Mouse (Mus musculus): ENCODE data around the gene Olfr10. TPM values are rescaled to one million over a fixed set of nuclear protein-coding genes. Genes with fewer than 3 reads are reported as not detected.
A peak's percentile ranks its signal among the peaks of the same experiment; 100 is the strongest.
"Not testable (repeated sequence)": the region's sequence is repeated elsewhere in the genome, so short reads cannot be mapped to it uniquely, and the experiment has no call there.

The Olfr10 gene
- polyA plus RNA-seq, 1 experiment from 2014 or later, result not detected

DNA sequence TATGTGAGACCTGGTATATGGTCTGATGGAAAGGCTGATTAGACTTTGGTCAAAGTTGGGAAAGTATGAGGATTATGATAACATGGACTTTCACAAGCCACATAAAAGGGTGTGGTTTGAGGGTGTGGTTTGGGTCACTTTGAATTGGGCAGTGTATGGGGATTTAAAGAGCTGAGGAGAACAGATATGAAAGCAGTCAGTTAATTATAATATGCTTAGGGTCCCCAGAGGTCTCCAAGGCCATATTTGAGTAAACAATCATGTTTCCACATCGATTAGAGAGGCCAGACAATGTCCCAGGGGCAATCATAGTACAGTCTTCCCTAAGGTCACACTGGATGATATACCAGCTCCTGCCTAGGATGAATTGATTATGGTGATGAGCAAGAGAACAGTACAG, 19.6 kb upstream of the Olfr10 start, which contains the start of gene Olfr1392:
TSS of gene Olfr1392 (plus strand) at position 301 of the 400 bp plus-strand sequence.
- not testable (repeated sequence) for H3K9ac ChIP-seq (replicated peaks; ENCODE audit: low read length); H3K4me2 ChIP-seq (ENCODE audit: low read length)
- WGBS, result 54% methylated on average over 1 of the region's 1 CpGs

DNA sequence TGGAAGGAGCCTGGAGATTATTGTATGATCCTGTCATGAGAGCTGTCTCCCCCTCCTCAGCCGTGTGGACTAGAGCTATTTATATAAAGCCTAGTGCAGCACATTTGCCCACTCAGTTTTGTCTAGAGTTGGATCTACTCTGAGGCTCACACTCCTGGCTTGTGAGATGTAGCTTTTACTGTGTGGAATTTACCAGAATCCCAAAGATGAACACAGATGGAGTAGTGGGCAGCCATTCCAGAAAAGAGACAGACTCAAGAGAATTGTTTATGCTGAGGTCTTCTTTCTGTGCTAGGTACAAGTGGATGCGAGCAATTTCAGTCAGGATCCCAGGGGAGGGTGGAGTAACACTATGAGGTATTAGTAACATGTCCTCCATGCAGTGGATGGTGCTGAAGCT, 17.3 kb upstream of the Olfr10 start:
- no peaks in the 10 kb centered on the region for H3K27me3 ChIP-seq (ENCODE audit: control insufficient read depth, insufficient read depth, low read length)
- H3K9ac ChIP-seq (replicated peaks; ENCODE audit: low read length), result no peak overlapping the region
- H3K9me3 ChIP-seq (ENCODE audit: control insufficient read depth, low read length), result 0 out of 2 replicates have a peak, but pooled peaks cover 3% of the 10 kb centered on the region
- ATAC-seq (ENCODE audit: low FRiP score, low TSS enrichment) (no peak), DNase-seq (no peak)
- WGBS, result 89% methylated on average over 2 of the region's 2 CpGs
- H3K4me1 ChIP-seq (ENCODE audit: control insufficient read depth, insufficient read depth, low read length), result no peaks in the 10 kb centered on the region
- no peak overlapping the region for H3K4me2 ChIP-seq (ENCODE audit: low read length)
- H3K4me3 ChIP-seq (replicated peaks; ENCODE audit: low read depth, low read length), result no peak overlapping the region
- no peaks in the 10 kb centered on the region for H3K36me3 ChIP-seq (ENCODE audit: control insufficient read depth, insufficient read depth, low read length)
- H3K27ac ChIP-seq (replicated peaks; ENCODE audit: low read depth, low read length), result no peak overlapping the region

More for the DNA sequence above, 19.6 kb upstream of the Olfr10 start, which contains the start of gene Olfr1392:
- H3K4me3 ChIP-seq (replicated peaks; ENCODE audit: low read depth, low read length); H3K27me3 ChIP-seq (ENCODE audit: control insufficient read depth, insufficient read depth, low read length); H3K9me3 ChIP-seq (ENCODE audit: control insufficient read depth, low read length); H3K4me1 ChIP-seq (ENCODE audit: control insufficient read depth, insufficient read depth, low read length); H3K36me3 ChIP-seq (ENCODE audit: control insufficient read depth, insufficient read depth, low read length); ATAC-seq (ENCODE audit: low FRiP score, low TSS enrichment); DNase-seq; H3K27ac ChIP-seq (replicated peaks; ENCODE audit: low read depth, low read length): not testable (repeated sequence)

DNA sequence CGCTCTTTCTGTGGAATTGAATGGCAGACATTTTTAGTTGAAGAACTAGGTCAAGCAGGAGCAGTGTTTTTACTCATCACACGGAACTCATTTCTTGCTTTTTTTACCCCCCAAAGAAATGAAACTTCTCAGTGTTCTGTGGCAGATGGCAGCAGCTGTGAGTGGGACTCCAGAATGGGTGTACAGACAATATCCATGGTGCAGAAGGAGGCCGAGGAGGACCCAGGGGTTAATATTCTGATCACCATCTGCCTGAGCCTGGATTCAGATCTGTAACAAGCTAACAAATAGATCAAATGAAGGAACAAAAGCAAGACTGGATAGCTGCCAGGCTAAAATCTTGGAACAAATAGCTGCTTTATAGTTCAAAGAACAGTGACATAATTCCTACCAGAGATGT, 11.8 kb upstream of the Olfr10 start:
- DNase-seq, result peak; percentile 14
- Histone ChIP-seq H3K4me3 (replicated peaks; ENCODE audit: low read depth, low read length) (no peak overlapping the region), H3K36me3 (ENCODE audit: control insufficient read depth, insufficient read depth, low read length) (no peaks in the 10 kb centered on the region), H3K27me3 (ENCODE audit: control insufficient read depth, insufficient read depth, low read length) (no peaks in the 10 kb centered on the region), H3K4me2 (ENCODE audit: low read length) (no peak overlapping the region), H3K9me3 (ENCODE audit: control insufficient read depth, low read length) (no peaks in the 10 kb centered on the region), H3K27ac (replicated peaks; ENCODE audit: low read depth, low read length) (no peak overlapping the region), H3K9ac (replicated peaks; ENCODE audit: low read length) (no peak overlapping the region), H3K4me1 (ENCODE audit: control insufficient read depth, insufficient read depth, low read length) (no peaks in the 10 kb centered on the region)
- 68% methylated on average over 3 of the region's 3 CpGs for WGBS
- no peak for ATAC-seq (ENCODE audit: low FRiP score, low TSS enrichment)

DNA sequence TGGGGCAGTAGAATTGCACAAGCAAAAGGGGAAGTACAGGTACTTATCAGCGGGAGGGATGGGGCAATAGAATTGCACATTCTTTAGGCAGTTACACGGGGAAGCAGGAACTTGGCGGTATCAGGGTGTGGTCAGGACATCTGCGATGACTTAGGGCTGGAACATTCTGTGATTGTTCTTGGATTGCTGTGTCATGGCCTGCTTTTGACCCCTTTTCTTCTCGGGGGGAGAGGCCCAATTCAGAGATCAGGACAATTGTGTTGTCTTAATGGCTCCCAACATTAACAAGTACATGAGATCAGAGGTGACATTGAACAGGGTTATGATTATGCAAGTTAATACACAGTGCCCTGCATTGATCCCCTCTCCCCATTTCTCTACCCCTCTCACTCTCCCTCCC, 4.0 kb downstream of the Olfr10 start:
- not testable (repeated sequence) for H3K9me3 ChIP-seq (ENCODE audit: control insufficient read depth, low read length); H3K27me3 ChIP-seq (ENCODE audit: control insufficient read depth, insufficient read depth, low read length); H3K9ac ChIP-seq (replicated peaks; ENCODE audit: low read length); H3K27ac ChIP-seq (replicated peaks; ENCODE audit: low read depth, low read length); H3K4me2 ChIP-seq (ENCODE audit: low read length); H3K36me3 ChIP-seq (ENCODE audit: control insufficient read depth, insufficient read depth, low read length); DNase-seq; H3K4me3 ChIP-seq (replicated peaks; ENCODE audit: low read depth, low read length); ATAC-seq (ENCODE audit: low FRiP score, low TSS enrichment); H3K4me1 ChIP-seq (ENCODE audit: control insufficient read depth, insufficient read depth, low read length)
- WGBS, result 83% methylated on average over 5 of the region's 5 CpGs

DNA sequence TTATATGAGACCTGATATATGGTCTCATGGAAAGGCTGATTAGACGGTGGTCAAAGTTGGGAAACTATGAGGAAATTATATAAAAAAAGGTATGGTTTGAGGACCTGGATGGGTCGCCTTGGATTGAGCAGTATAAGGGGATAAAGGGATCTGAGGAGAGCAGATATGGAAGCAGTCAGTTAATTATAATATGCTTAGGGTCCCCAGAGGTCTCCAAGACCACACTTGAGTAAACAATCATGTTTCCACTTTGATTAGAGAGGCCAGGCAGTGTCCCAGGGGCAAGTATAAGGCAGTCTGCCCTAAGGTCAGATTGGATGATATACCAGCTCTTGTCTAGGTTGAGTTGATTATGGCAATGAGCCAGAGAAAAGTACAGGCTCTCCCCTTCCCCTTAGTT, 17.9 kb downstream of the Olfr10 start, which contains the start of gene Olfr1391:
TSS of gene Olfr1391 (plus strand) at position 301 of the 400 bp plus-strand sequence.
- ATAC-seq (ENCODE audit: low FRiP score, low TSS enrichment), result no peak
- DNase-seq, result no peak
- Histone ChIP-seq H3K4me1 (ENCODE audit: control insufficient read depth, insufficient read depth, low read length) (no peaks in the 10 kb centered on the region), H3K9me3 (ENCODE audit: control insufficient read depth, low read length) (no peaks in the 10 kb centered on the region), H3K27me3 (ENCODE audit: control insufficient read depth, insufficient read depth, low read length) (no peaks in the 10 kb centered on the region), H3K4me3 (replicated peaks; ENCODE audit: low read depth, low read length) (no peak within 1 kb of the TSS), H3K27ac (replicated peaks; ENCODE audit: low read depth, low read length) (no peak within 1 kb of the TSS), H3K4me2 (ENCODE audit: low read length) (no peak within 1 kb of the TSS), H3K36me3 (ENCODE audit: control insufficient read depth, insufficient read depth, low read length) (no peaks in the 10 kb centered on the region), H3K9ac (replicated peaks; ENCODE audit: low read length) (no peak within 1 kb of the TSS)
- 83% methylated on average over 2 of the region's 2 CpGs for WGBS

DNA sequence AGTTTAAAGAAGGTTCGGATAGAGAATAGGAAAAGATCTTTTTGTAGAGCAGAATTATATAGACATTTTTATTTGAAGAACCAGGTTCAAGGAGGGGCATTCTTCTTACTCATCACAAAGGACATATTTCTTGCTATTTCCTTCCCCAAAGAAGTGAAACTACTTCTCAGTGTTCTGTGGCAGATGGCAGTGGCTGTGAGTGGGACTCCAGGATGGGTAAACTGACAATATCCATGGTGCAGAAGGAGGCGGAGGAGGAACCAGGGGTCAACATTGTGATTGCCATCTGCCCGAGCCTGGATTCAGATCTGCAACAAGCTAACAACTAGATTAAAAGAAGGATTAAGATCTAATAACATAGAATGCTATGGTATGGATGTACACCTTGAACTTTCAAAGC, 22.2 kb downstream of the Olfr10 start:
- H3K4me3 ChIP-seq (replicated peaks; ENCODE audit: low read depth, low read length), result no peak overlapping the region
- DNase-seq (no peak), ATAC-seq (ENCODE audit: low FRiP score, low TSS enrichment) (no peak)
- H3K9me3 ChIP-seq (ENCODE audit: control insufficient read depth, low read length), result no peaks in the 10 kb centered on the region
- no peaks in the 10 kb centered on the region for H3K4me1 ChIP-seq (ENCODE audit: control insufficient read depth, insufficient read depth, low read length)
- WGBS, result 86% methylated on average over 3 of the region's 3 CpGs
- no peak overlapping the region for H3K4me2 ChIP-seq (ENCODE audit: low read length)
- H3K9ac ChIP-seq (replicated peaks; ENCODE audit: low read length), result no peak overlapping the region
- no peak overlapping the region for H3K27ac ChIP-seq (replicated peaks; ENCODE audit: low read depth, low read length)
- H3K27me3 ChIP-seq (ENCODE audit: control insufficient read depth, insufficient read depth, low read length), result no peaks in the 10 kb centered on the region
- H3K36me3 ChIP-seq (ENCODE audit: control insufficient read depth, insufficient read depth, low read length), result no peaks in the 10 kb centered on the region

DNA sequence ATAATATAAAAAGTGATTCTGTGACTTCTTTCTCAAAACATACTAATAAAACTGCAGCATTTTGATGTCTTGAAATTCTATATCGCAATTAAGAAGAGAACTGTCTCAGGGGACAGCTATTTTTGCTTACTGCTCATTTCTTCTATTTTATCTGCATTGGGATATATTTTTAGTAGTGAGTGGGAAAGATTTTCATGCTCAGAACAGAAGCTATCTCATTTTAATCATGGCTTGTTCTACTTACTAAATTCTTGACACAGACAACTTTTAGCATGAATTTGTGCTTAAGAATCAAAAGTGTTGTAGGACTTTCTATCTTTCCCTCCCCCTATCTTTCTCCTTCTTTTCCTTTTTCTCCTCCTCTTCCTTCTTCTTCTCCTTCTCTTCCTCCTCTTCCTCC, 25.1 kb downstream of the Olfr10 start:
- ATAC-seq (ENCODE audit: low FRiP score, low TSS enrichment) (no peak), DNase-seq (no peak)
- Histone ChIP-seq H3K27me3 (ENCODE audit: control insufficient read depth, insufficient read depth, low read length) (no peaks in the 10 kb centered on the region), H3K36me3 (ENCODE audit: control insufficient read depth, insufficient read depth, low read length) (no peaks in the 10 kb centered on the region), H3K9ac (replicated peaks; ENCODE audit: low read length) (no peak overlapping the region), H3K4me3 (replicated peaks; ENCODE audit: low read depth, low read length) (no peak overlapping the region), H3K4me2 (ENCODE audit: low read length) (no peak overlapping the region), H3K9me3 (ENCODE audit: control insufficient read depth, low read length) (no peaks in the 10 kb centered on the region), H3K27ac (replicated peaks; ENCODE audit: low read depth, low read length) (no peak overlapping the region), H3K4me1 (ENCODE audit: control insufficient read depth, insufficient read depth, low read length) (no peaks in the 10 kb centered on the region)
- WGBS, result 82% methylated on average over 1 of the region's 1 CpGs

DNA sequence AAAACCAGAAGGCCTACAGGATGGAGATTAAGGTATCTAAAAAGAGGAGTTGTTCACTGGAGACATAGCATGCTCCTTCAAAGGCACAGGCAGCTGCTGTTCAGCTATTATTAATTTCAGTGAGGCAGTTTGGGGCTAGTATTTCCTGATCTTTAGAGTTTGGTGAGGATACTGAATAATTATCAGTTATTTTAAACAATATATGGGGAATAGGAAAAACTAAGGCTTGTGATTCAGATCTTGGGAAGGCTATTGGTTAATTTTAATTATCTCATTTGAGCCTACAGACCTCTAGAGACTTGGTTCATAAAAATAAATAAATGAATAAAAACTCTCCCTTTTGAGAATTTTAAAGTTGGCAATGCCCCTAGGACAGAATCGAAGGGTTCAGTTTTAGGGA, 30.3 kb downstream of the Olfr10 start, which contains the start of gene Olfr1390:
TSS of gene Olfr1390 (plus strand) at position 301 of the 400 bp plus-strand sequence.
- 85% methylated on average over 1 of the region's 1 CpGs for WGBS
- Histone ChIP-seq H3K36me3 (ENCODE audit: control insufficient read depth, insufficient read depth, low read length) (no peaks in the 10 kb centered on the region), H3K9ac (replicated peaks; ENCODE audit: low read length) (no peak within 1 kb of the TSS), H3K27me3 (ENCODE audit: control insufficient read depth, insufficient read depth, low read length) (no peaks in the 10 kb centered on the region), H3K4me2 (ENCODE audit: low read length) (no peak within 1 kb of the TSS), H3K4me1 (ENCODE audit: control insufficient read depth, insufficient read depth, low read length) (no peaks in the 10 kb centered on the region), H3K9me3 (ENCODE audit: control insufficient read depth, low read length) (no peaks in the 10 kb centered on the region), H3K4me3 (replicated peaks; ENCODE audit: low read depth, low read length) (no peak within 1 kb of the TSS), H3K27ac (replicated peaks; ENCODE audit: low read depth, low read length) (no peak within 1 kb of the TSS)
- DNase-seq (no peak), ATAC-seq (ENCODE audit: low FRiP score, low TSS enrichment) (no peak)

DNA sequence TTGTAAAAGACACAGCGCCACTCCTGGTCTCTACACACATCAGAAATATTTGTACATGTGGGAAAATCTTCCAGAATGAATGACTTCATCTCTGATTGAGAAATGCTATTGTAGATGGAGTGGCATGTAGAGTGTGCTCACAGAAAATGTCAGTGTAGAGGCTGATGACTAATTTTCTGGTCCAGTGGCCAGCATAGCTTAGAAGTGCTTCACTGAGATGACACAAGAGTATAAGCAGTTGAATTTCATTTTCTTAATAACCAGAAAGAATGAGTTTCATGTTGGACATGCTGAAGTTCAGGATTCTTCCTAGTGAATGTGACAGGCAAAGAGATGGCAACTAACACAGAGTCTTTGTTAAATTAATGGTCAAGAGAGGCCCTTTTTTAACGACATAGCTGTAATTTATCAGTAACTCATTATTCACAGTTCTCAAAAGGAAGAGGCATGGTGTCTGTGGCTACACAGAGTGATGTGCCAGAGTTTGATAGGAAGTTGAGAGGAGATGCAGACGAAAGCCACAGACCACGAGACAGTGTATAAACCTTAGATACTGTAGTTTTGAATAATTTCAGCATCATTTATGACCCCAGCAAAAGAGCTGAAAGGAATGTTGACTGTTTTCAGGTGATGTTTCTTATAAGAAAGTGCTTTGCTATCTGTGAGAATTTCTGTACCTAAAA, 32.8 kb downstream of the Olfr10 start:
- Histone ChIP-seq H3K4me2 (ENCODE audit: low read length) (no peak overlapping the region), H3K9me3 (ENCODE audit: control insufficient read depth, low read length) (no peaks in the 10 kb centered on the region), H3K4me1 (ENCODE audit: control insufficient read depth, insufficient read depth, low read length) (no peaks in the 10 kb centered on the region), H3K36me3 (ENCODE audit: control insufficient read depth, insufficient read depth, low read length) (no peaks in the 10 kb centered on the region), H3K27me3 (ENCODE audit: control insufficient read depth, insufficient read depth, low read length) (no peaks in the 10 kb centered on the region), H3K27ac (replicated peaks; ENCODE audit: low read depth, low read length) (no peak overlapping the region), H3K4me3 (replicated peaks; ENCODE audit: low read depth, low read length) (no peak overlapping the region), H3K9ac (replicated peaks; ENCODE audit: low read length) (no peak overlapping the region)
- DNase-seq (no peak), ATAC-seq (ENCODE audit: low FRiP score, low TSS enrichment) (no peak)
- WGBS, result 73% methylated on average over 4 of the region's 4 CpGs

Data from midbrain, embryonic 14.5 days (tissue).